Mouse (Mus musculus) embryonic facial prominence, embryonic 15.5 days (tissue): ENCODE measurements around the gene Dapk2. TPM values are rescaled to one million over a fixed set of nuclear protein-coding genes. Genes with fewer than 3 reads are reported as not detected.

ENCODE experiments used
- ATAC-seq: fragments of 200-750 bp; cut with Nextera tagmentation; 2 replicates; pipeline ENCODE4 v1.8.0; 2017; ENCODE audit warnings: low read depth, moderate TSS enrichment; ENCODE audit not compliant: insufficient number of reproducible peaks, low FRiP score, low TSS enrichment
- H3K27ac ChIP-seq: fragments of 300-500 bp; sonication (generic); replicated peaks from 2 replicates; pipeline ENCODE4 v1.5.1; 2015; ENCODE audit warnings: mild to moderate bottlenecking, inconsistent platforms
- H3K27me3 ChIP-seq: fragments of 300-500 bp; sonication (generic); 2 replicates; pipeline ENCODE4 v1.6.1; 2015; ENCODE audit warnings: inconsistent platforms
- H3K36me3 ChIP-seq: fragments of 300-500 bp; sonication (generic); 2 replicates; pipeline ENCODE4 v1.6.1; 2015; ENCODE audit warnings: mild to moderate bottlenecking, inconsistent platforms
- H3K4me1 ChIP-seq: fragments of 300-500 bp; sonication (generic); 2 replicates; pipeline ENCODE4 v1.6.1; 2015; ENCODE audit warnings: inconsistent platforms
- H3K4me2 ChIP-seq: fragments of 300-500 bp; sonication (generic); replicated peaks from 2 replicates; pipeline ENCODE4 v1.6.1; 2015; ENCODE audit warnings: mild to moderate bottlenecking, inconsistent platforms
- H3K4me3 ChIP-seq: fragments of 300-500 bp; sonication (generic); replicated peaks from 2 replicates; pipeline ENCODE4 v1.5.1; 2015; ENCODE audit warnings: mild to moderate bottlenecking, inconsistent platforms
- H3K9ac ChIP-seq: fragments of 300-500 bp; sonication (generic); 2 replicates; pipeline ENCODE4 v1.6.1; 2015; ENCODE audit warnings: inconsistent platforms
- H3K9me3 ChIP-seq: fragments of 300-500 bp; sonication (generic); replicated peaks from 2 replicates; pipeline ENCODE4 v1.6.1; 2016; ENCODE audit warnings: inconsistent platforms
- WGBS: fragments of 180-500 bp; shearing (Covaris S2); methylation state at CpG from one replicate; pipeline ENCODE4 v1.1.7; 2015; 5-methylcytosine and 5-hydroxymethylcytosine counted together
- polyA plus RNA-seq: library from polyadenylated mRNA; unstranded; fragments of >200 nt; fragmentation: Nextera tagmentation; extraction: Ambion mirVana; gene quantifications from 2 replicates; pipeline ENCODE4 v1.2.1, GENCODE M21; 2015

Gene Dapk2
- polyA plus RNA-seq, 1 experiment from 2014 or later, result 18.0 TPM

DNA sequence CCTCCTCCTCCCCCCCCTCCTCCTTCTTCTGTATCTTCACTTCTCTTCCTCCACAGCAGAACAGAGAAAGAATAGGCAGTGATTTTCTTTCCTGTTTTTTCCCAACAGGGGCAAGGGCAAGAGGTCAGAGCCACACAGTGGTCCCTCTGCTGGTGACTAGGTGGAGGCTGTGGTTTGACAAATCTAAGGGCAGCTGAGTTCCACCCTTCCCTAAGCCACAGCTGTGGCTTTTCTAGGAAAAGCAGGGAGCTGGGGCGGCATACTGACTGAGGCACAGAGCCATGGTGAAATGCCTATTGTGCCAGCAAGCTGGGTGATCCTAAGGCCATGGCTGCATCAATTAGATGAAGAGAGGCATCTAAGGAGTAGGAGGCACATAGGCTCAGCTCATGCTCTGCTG is 79.7 kb downstream of the Dapk2 start:
- 0 out of 2 replicates have a peak, but pooled peaks have one; percentile 36 for ATAC-seq
- no peaks in the 10 kb centered on the region for H3K9me3 ChIP-seq
- H3K27me3 ChIP-seq, result no peaks in the 10 kb centered on the region
- WGBS, result 62% methylated on average over 1 of the region's 1 CpGs
- H3K27ac ChIP-seq, result no peak overlapping the region
- no peaks in the 10 kb centered on the region for H3K36me3 ChIP-seq
- H3K4me2 ChIP-seq, result no peak overlapping the region
- no peak overlapping the region for H3K9ac ChIP-seq
- H3K4me1 ChIP-seq, result peaks cover 12% of the 10 kb centered on the region; the same call in 1 of the 2 replicates
- H3K4me3 ChIP-seq, result no peak overlapping the region

DNA sequence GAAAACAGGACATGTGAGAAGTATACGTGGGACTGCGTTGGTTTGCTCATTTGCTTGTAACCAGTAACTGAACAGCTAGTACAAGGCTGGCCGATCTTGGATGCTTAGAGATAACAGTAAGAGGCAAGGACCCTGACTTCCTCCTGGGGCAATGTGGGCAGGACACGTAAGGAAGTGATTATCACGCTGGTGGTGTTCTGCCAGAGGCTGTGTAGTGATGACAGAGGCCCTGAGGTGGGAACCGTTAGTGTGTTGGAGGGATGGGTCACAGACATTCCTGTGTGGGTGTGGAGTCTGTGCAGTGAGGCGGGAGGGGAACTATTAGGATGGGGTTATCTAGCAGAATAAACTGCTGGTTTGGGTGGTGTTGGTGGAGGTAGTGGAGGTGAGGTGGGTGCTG is 81.2 kb downstream of the Dapk2 start:
- H3K9me3 ChIP-seq, result no peaks in the 10 kb centered on the region
- no peaks in the 10 kb centered on the region for H3K36me3 ChIP-seq
- H3K27ac ChIP-seq, result no peak overlapping the region
- H3K4me2 ChIP-seq, result no peak overlapping the region
- WGBS, result 55% methylated on average over 7 of the region's 7 CpGs
- H3K9ac ChIP-seq, result no peak overlapping the region
- no peaks in the 10 kb centered on the region for H3K27me3 ChIP-seq
- H3K4me3 ChIP-seq, result no peak overlapping the region
- no peak for ATAC-seq
- peaks cover 12% of the 10 kb centered on the region; the same call in 1 of the 2 replicates for H3K4me1 ChIP-seq

DNA sequence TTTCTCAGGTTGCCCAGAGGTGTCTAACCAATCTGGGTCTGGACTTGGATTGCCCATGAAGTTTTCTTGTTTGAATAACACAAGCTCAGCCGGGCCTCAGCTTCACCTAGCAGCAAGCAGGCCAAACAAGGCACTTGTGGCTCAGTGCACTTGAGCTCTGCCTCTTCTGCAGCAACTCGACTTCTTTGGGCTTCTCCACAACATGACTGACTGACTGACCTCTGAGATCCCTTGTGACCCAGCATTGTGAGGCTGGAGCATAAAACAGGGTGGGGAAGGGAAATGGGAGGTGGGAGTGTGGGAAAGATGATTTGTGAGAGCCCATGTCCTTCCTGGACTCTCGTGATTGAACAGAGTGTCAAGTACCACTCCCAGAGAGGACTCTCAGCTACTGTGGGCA is 81.7 kb downstream of the Dapk2 start:
- peaks cover 12% of the 10 kb centered on the region; the same call in 1 of the 2 replicates for H3K4me1 ChIP-seq
- ATAC-seq, result no peak
- H3K27ac ChIP-seq, result no peak overlapping the region
- 62% methylated on average over 3 of the region's 3 CpGs for WGBS
- no peak overlapping the region for H3K9ac ChIP-seq
- H3K4me2 ChIP-seq, result no peak overlapping the region
- no peaks in the 10 kb centered on the region for H3K9me3 ChIP-seq
- no peak overlapping the region for H3K4me3 ChIP-seq
- no peaks in the 10 kb centered on the region for H3K36me3 ChIP-seq
- no peaks in the 10 kb centered on the region for H3K27me3 ChIP-seq

DNA sequence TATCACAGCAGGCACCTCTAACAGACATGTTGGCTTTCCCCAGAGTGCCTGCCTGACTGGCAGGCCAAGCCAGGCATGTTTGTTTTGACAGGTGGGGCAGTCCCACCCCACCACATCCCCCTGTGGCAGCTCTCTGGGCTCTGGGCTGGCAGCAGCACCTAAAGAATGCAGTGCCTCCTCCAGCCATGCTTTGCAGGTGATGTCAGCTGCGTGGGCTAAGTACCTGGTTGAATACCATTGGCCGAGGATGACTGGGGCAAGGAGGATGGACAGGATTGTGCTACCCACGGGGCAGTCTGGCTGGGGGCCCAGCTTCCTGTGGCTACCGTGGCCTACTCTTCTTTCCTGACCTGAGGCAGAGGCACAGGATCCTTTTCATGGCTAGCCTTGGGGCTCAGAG is 82.5 kb downstream of the Dapk2 start:
- H3K4me2 ChIP-seq, result no peak overlapping the region
- H3K9ac ChIP-seq, result no peak overlapping the region
- no peak overlapping the region; the same call in 1 of the 2 replicates for H3K27ac ChIP-seq
- 34% methylated on average over 4 of the region's 4 CpGs for WGBS
- H3K4me3 ChIP-seq, result no peak overlapping the region
- H3K9me3 ChIP-seq, result no peaks in the 10 kb centered on the region
- ATAC-seq, result no peak
- H3K36me3 ChIP-seq, result no peaks in the 10 kb centered on the region
- no peaks in the 10 kb centered on the region for H3K27me3 ChIP-seq
- peaks cover 12% of the 10 kb centered on the region; the same call in 1 of the 2 replicates for H3K4me1 ChIP-seq

DNA sequence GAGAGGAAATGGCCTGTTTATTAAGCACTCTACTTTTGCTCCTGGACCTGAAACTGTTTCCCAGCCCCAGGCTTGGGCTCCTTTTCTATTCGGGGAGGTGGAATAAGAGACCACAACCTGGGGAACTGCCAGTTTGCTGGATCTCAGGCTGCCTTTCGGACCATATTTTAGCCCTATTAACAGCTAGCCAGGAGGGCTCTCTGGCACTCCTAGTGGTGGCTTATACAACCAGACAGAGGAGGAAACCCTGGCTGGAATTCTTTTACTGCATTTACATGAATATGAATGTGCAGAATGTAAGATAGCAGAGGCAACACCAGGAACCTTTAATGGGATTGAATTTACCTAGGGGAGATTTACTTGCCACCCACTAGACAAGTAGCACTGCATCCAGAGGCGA is 83.0 kb downstream of the Dapk2 start:
- WGBS, result 33% methylated on average over 3 of the region's 3 CpGs
- Histone ChIP-seq H3K4me2 (no peak overlapping the region), H3K27ac (no peak overlapping the region; the same call in 1 of the 2 replicates), H3K9ac (no peak overlapping the region), H3K36me3 (no peaks in the 10 kb centered on the region), H3K4me1 (peaks cover 12% of the 10 kb centered on the region; the same call in 1 of the 2 replicates), H3K27me3 (no peaks in the 10 kb centered on the region), H3K4me3 (no peak overlapping the region), H3K9me3 (no peaks in the 10 kb centered on the region)
- no peak for ATAC-seq

DNA sequence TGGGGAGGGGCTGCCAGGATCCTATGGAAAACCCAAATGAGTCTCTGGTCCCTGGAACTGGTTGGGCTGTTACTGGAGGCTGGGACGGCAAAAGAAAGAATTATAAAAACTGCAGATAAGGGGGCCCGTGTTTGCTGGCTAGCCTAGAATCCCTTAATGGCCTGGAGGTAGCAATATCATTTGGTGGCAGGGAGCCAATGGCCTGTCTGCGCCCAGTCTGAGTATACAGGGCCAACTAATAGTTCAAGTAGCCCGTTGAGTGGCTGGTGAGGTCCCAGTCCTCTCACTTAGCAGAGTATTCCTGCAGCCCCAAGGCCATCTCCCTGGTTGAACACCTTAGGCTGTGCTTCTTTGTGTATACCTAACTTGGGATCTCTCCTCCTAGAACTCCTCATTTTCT is 83.7 kb downstream of the Dapk2 start:
- Histone ChIP-seq H3K27me3 (no peaks in the 10 kb centered on the region), H3K4me1 (peaks cover 12% of the 10 kb centered on the region; the same call in 1 of the 2 replicates), H3K9ac (no peak overlapping the region), H3K4me3 (no peak overlapping the region), H3K27ac (no peak overlapping the region), H3K9me3 (no peaks in the 10 kb centered on the region), H3K36me3 (no peaks in the 10 kb centered on the region), H3K4me2 (no peak overlapping the region)
- 69% methylated on average over 4 of the region's 4 CpGs for WGBS
- no peak; the same call in 1 of the 2 replicates for ATAC-seq

DNA sequence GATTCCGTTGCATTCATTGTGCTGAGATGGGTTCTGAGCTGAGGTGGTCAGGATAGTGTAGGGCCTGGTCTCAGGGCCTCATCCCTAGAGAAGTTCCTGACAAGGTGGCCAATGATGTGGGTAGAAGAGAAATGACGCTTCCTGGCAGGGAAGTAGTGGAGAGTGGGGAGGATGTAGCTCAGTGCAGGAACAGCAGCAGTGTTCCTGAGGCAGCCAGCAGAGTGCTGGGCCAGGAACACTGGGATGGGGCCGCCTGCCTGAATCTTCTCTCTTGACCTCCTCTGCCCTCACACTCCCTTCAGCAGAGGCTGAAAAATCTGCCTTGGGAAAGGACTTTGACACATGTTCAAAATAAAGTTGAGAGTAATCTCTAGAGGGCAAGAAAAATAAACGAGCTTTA is 85.2 kb downstream of the Dapk2 start:
- Histone ChIP-seq H3K36me3 (no peaks in the 10 kb centered on the region), H3K9ac (no peak overlapping the region), H3K9me3 (no peaks in the 10 kb centered on the region), H3K27ac (no peak overlapping the region), H3K4me2 (no peak overlapping the region), H3K4me3 (no peak overlapping the region), H3K4me1 (peaks cover 12% of the 10 kb centered on the region; the same call in 1 of the 2 replicates), H3K27me3 (no peaks in the 10 kb centered on the region)
- ATAC-seq, result no peak
- 58% methylated on average over 4 of the region's 4 CpGs for WGBS

DNA sequence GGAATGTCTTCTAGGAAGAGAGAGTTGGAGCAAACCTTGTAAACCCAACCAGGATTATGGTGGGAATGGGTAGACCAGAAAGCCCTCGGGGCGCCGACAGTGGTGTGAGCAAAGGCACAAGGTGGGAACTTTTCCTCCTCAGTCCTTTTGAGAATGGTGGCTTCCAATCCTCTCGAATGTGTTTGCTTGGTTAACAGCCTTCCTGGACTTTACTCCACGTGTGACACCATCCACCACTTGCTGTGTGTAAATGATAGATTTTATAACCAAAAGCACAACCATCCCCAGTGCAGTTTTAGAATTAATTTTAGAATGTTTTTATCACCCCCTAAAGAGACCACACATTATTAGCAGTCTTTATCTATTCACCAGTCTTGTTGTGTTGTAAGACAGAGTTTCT is 86.1 kb downstream of the Dapk2 start:
- H3K9me3 ChIP-seq, result no peaks in the 10 kb centered on the region
- H3K4me1 ChIP-seq, result peaks cover 12% of the 10 kb centered on the region; the same call in 1 of the 2 replicates
- H3K4me3 ChIP-seq, result no peak overlapping the region
- H3K36me3 ChIP-seq, result no peaks in the 10 kb centered on the region
- ATAC-seq, result no peak
- H3K4me2 ChIP-seq, result no peak overlapping the region
- H3K27me3 ChIP-seq, result no peaks in the 10 kb centered on the region
- H3K27ac ChIP-seq, result no peak overlapping the region
- 88% methylated on average over 5 of the region's 5 CpGs for WGBS
- no peak overlapping the region for H3K9ac ChIP-seq

DNA sequence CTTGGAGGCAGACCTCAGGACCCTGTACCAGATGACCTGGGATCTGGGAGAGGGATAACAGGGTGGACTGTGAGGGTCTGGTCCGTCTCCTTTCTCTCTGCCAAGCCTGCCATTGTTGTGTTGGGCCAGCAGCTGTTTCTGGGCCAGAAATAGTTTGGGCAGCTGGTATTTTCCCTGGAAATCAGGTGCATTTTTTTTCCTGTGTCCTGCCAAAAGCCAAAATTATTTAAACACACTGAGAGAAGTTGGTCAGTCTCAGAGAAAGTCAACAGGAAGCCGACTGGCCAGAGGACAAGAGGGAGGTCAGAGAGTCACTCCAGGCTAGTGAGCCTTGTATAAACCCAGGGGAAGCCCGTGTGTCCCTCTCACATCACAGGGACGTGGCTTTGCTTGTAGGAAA is 87.7 kb downstream of the Dapk2 start:
- H3K36me3 ChIP-seq, result no peaks in the 10 kb centered on the region
- 30% methylated on average over 4 of the region's 4 CpGs for WGBS
- no peak overlapping the region for H3K4me3 ChIP-seq
- peaks cover 2% of the 10 kb centered on the region; the same call in 1 of the 2 replicates for H3K4me1 ChIP-seq
- H3K27ac ChIP-seq, result no peak overlapping the region
- H3K4me2 ChIP-seq, result no peak overlapping the region
- no peaks in the 10 kb centered on the region for H3K27me3 ChIP-seq
- no peaks in the 10 kb centered on the region for H3K9me3 ChIP-seq
- no peak overlapping the region for H3K9ac ChIP-seq
- no peak for ATAC-seq

DNA sequence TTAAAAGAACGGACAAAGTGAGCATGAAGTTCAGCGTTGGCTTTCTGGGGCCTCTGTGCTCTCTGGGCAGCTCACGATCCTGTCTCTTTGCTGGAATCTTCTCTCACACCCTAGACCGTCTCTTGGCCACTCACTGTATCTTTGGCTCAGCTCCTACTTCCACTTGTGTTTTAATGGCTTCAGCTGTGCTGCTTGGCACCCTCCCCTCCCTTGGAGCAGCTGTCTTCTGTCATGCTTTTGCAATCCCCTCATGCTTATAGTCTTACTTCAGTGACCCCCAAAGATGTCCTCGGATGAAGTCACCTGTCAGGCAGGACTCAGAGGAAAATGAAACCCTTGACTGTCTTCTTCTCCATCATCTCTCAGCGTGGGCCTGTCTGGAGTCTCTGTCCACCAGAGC is 91.3 kb downstream of the Dapk2 start:
- Histone ChIP-seq H3K27me3 (no peaks in the 10 kb centered on the region), H3K27ac (no peak overlapping the region), H3K4me2 (no peak overlapping the region), H3K4me3 (no peak overlapping the region), H3K4me1 (0 out of 2 replicates have a peak, but pooled peaks cover 4% of the 10 kb centered on the region), H3K9ac (no peak overlapping the region), H3K36me3 (no peaks in the 10 kb centered on the region), H3K9me3 (no peaks in the 10 kb centered on the region)
- WGBS, result 86% methylated on average over 6 of the region's 6 CpGs
- ATAC-seq, result no peak

DNA sequence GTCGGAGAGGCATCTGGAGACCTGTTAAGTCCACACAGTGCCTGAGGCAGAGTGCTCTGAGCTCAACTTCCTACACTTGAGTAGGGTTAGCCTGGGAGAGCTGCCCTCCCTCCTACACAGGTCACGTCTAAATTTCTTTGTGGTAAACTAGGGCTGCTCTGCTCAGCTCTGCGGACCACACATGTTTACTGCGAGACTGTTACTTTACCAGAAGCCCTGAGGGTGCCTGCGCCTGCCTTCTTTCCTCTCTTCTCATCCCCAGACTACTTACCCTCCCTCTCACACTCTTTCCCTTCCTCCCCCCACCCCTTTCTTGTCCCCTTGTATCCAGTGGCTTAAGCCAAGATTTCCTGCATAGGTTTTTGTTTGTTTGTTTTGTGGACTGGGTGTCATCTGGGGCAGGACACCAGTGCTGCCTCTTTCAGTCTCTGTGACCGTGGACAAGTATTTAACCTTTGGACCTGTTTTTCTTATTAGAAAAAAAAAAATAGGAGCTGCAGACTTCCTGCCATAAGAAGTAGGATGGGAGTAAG is 93.2 kb downstream of the Dapk2 start:
- no peaks in the 10 kb centered on the region for H3K9me3 ChIP-seq
- H3K27ac ChIP-seq, result no peak overlapping the region
- H3K9ac ChIP-seq, result no peak overlapping the region
- H3K27me3 ChIP-seq, result no peaks in the 10 kb centered on the region
- ATAC-seq, result 0 out of 2 replicates have a peak, but pooled peaks have one; percentile 47
- no peak overlapping the region for H3K4me3 ChIP-seq
- H3K36me3 ChIP-seq, result no peaks in the 10 kb centered on the region
- H3K4me1 ChIP-seq, result 0 out of 2 replicates have a peak, but pooled peaks cover 4% of the 10 kb centered on the region
- WGBS, result 17% methylated on average over 6 of the region's 6 CpGs
- H3K4me2 ChIP-seq, result no peak overlapping the region

DNA sequence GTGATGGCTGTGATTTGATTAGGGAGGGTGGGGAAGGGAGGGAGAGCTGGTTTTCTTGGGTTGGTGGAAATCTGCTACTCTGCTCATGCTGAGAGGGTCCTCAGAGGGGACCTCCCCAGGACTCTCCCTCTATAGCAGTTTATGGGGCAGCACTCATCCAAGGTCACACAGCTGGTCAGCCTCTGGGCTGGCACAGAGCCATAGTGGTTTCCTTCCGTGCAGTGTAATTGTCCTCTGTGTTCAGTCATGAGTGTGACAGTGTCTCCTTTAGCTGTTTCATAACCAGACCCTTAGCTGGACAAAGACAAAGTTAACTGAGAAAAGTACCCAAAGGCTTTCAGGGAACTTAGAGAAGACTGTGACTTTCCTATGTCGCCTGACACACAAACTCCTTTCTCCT is 103.7 kb downstream of the Dapk2 start:
- Histone ChIP-seq H3K4me1 (no peaks in the 10 kb centered on the region), H3K4me2 (no peak overlapping the region), H3K27ac (no peak overlapping the region), H3K27me3 (no peaks in the 10 kb centered on the region), H3K9ac (no peak overlapping the region), H3K4me3 (no peak overlapping the region), H3K36me3 (no peaks in the 10 kb centered on the region), H3K9me3 (no peaks in the 10 kb centered on the region)
- WGBS, result 71% methylated on average over 2 of the region's 2 CpGs
- no peak for ATAC-seq
